Mouse (Mus musculus) brown adipose tissue, adult 24 weeks (tissue): ENCODE results near the gene Cobll1. TPM values are rescaled to one million over a fixed set of nuclear protein-coding genes. Genes with fewer than 3 reads are reported as not detected.
A peak's percentile ranks its signal among the peaks of the same experiment; 100 is the strongest.

ENCODE experiments used
- H3K27ac ChIP-seq: fragments of 200-500 bp; replicated peaks from 2 replicates; pipeline ENCODE4 v1.5.1; 2012; ENCODE audit warnings: low read depth, mild to moderate bottlenecking, low read length
- H3K4me1 ChIP-seq: fragments of 200-500 bp; 2 replicates; pipeline ENCODE4 v1.6.1; 2012; ENCODE audit warnings: low read length, mixed read lengths; ENCODE audit not compliant: control insufficient read depth, insufficient read depth, insufficient read length
- H3K4me3 ChIP-seq: fragments of 200-500 bp; 2 replicates; pipeline ENCODE4 v1.5.1; 2012; ENCODE audit warnings: low read depth, mild to moderate bottlenecking, low read length, moderate library complexity; ENCODE audit not compliant: insufficient read depth
- polyA plus RNA-seq: library from polyadenylated mRNA; stranded (reverse); fragments of >200 nt; gene quantifications from 2 replicates; pipeline ENCODE4 v1.2.4, GENCODE M21; 2012; ENCODE audit not compliant: missing spikeins, insufficient read depth, insufficient read length

The Cobll1 gene
- polyA plus RNA-seq, 1 experiment = 24.9 TPM

GRCm38 (mm10) chr2:65126141-65126783 lies 112.9 kb downstream of the Cobll1 start:
- Histone ChIP-seq H3K4me1 (no peaks in the 10 kb centered on the region), H3K27ac (no peak overlapping the region), H3K4me3 (no peak overlapping the region)

GRCm38 (mm10) chr2:65123702-65124101 lies 115.5 kb downstream of the Cobll1 start:
- H3K4me1 ChIP-seq = peaks cover 8% of the 10 kb centered on the region
- no peak overlapping the region for H3K4me3 ChIP-seq
- H3K27ac ChIP-seq = no peak overlapping the region

- Histone ChIP-seq H3K27ac (no peak overlapping the region), H3K4me1 (peaks cover 8% of the 10 kb centered on the region), H3K4me3 (no peak overlapping the region)
Observed at GRCm38 (mm10) chr2:65121435-65121834, 117.8 kb downstream of the Cobll1 start.

GRCm38 (mm10) chr2:65121012-65121411 lies 118.2 kb downstream of the Cobll1 start:
- Histone ChIP-seq H3K4me1 (peaks cover 8% of the 10 kb centered on the region), H3K4me3 (no peak overlapping the region), H3K27ac (peak overlapping the region; percentile 46; the same call in 1 of the 2 replicates)

- Histone ChIP-seq H3K27ac (peak overlapping the region; percentile 85), H3K4me3 (no peak overlapping the region), H3K4me1 (peaks cover 8% of the 10 kb centered on the region)
Observed at GRCm38 (mm10) chr2:65120112-65120511, 119.1 kb downstream of the Cobll1 start.

- H3K4me3 ChIP-seq = no peak overlapping the region
- H3K27ac ChIP-seq = peak overlapping the region; percentile 86
- H3K4me1 ChIP-seq = peaks cover 8% of the 10 kb centered on the region
Observed at GRCm38 (mm10) chr2:65119667-65120066, 119.5 kb downstream of the Cobll1 start.

GRCm38 (mm10) chr2:65119076-65119475 lies 120.1 kb downstream of the Cobll1 start:
- peak overlapping the region; percentile 86 for H3K27ac ChIP-seq
- H3K4me1 ChIP-seq = peaks cover 8% of the 10 kb centered on the region
- no peak overlapping the region for H3K4me3 ChIP-seq

- H3K4me3 ChIP-seq = no peak overlapping the region
- H3K27ac ChIP-seq = peak overlapping the region; percentile 53
- H3K4me1 ChIP-seq = peaks cover 11% of the 10 kb centered on the region
Observed at GRCm38 (mm10) chr2:65117859-65118258, 121.3 kb downstream of the Cobll1 start.

GRCm38 (mm10) chr2:65116428-65117125 lies 122.6 kb downstream of the Cobll1 start:
- Histone ChIP-seq H3K27ac (no peak overlapping the region), H3K4me1 (peaks cover 11% of the 10 kb centered on the region), H3K4me3 (no peak overlapping the region)

- H3K4me3 ChIP-seq = no peak overlapping the region
- peak overlapping the region; percentile 80 for H3K27ac ChIP-seq
- peaks cover 2% of the 10 kb centered on the region for H3K4me1 ChIP-seq
Observed at GRCm38 (mm10) chr2:65113191-65113590, 126.0 kb downstream of the Cobll1 start.

GRCm38 (mm10) chr2:65104569-65104968 lies 134.6 kb downstream of the Cobll1 start:
- Histone ChIP-seq H3K4me3 (no peak overlapping the region), H3K4me1 (no peaks in the 10 kb centered on the region), H3K27ac (no peak overlapping the region)

- Histone ChIP-seq H3K27ac (no peak overlapping the region), H3K4me3 (no peak overlapping the region), H3K4me1 (no peaks in the 10 kb centered on the region)
Observed at GRCm38 (mm10) chr2:65103801-65104200, 135.4 kb downstream of the Cobll1 start.

- no peak overlapping the region for H3K4me3 ChIP-seq
- H3K4me1 ChIP-seq = no peaks in the 10 kb centered on the region
- peak overlapping the region; percentile 91 for H3K27ac ChIP-seq
Observed at GRCm38 (mm10) chr2:65101388-65101787, 137.8 kb downstream of the Cobll1 start.

GRCm38 (mm10) chr2:65100001-65100400 lies 139.2 kb downstream of the Cobll1 start:
- H3K4me3 ChIP-seq = no peak overlapping the region

GRCm38 (mm10) chr2:65095571-65095970 lies 143.6 kb downstream of the Cobll1 start:
- Histone ChIP-seq H3K4me3 (no peak overlapping the region), H3K4me1 (peaks cover 3% of the 10 kb centered on the region), H3K27ac (no peak overlapping the region)

More at GRCm38 (mm10) chr2:65100001-65100400, 139.2 kb downstream of the Cobll1 start:
- Histone ChIP-seq H3K4me1 (no peaks in the 10 kb centered on the region), H3K27ac (no peak overlapping the region)

GRCm38 (mm10) chr2:65093990-65094389 lies 145.2 kb downstream of the Cobll1 start:
- Histone ChIP-seq H3K4me1 (peaks cover 3% of the 10 kb centered on the region), H3K27ac (no peak overlapping the region)

More at GRCm38 (mm10) chr2:65093990-65094389, 145.2 kb downstream of the Cobll1 start:
- H3K4me3 ChIP-seq = no peak overlapping the region
